Mouse (Mus musculus): Measurements from ENCODE around the gene Blm.
A peak's percentile ranks its signal among the peaks of the same experiment; 100 is the strongest.
"Not testable (repeated sequence)": the region's sequence is repeated elsewhere in the genome, so short reads cannot be mapped to it uniquely, and the experiment has no call there.

Gene Blm

DNA sequence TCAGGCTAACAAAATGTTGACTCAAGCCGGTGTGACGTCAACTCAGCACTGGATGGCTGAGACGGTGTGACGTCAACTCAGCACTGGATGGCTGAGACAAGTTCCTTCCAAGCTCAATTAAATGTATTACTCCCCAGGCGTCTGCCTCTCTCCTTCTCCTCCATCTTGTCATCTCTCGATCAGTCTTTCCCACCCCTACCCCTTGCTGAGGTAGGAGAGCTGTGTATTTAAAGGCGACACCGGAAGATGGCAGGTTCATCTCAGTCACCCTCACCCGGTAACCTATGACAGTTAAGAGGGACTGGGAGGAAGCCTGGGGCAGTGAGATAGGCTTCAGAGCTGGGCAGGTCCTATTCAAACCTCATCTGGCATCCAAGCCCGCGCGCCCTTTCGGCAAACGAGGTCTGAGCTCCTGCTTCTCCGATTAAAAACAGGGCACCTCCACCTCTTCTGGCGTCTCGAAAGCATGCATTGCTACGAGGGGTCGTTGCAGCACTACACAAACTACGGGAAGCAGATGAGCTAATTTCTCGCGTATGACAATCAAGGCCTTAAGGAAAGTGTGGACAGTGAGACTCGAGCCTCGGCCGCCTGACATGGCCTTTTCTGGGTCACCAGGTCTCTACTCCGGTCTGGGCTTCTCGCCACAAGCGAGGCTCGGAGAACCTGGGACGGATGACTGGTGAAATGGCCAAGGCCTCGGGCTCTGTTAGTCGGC, 469 bp downstream of the Blm start:
- DNase-seq (ENCODE audit: low read depth in 1 of 2, low spot score in 2 of 2), result peak; percentile 23 to 46

- DNase-seq (ENCODE audit: low read depth in 1 of 2, low spot score in 2 of 2), result no peak
These were observed 3.8 kb downstream of the Blm start for GRCm38 (mm10) chr7:80531087-80531486.

DNA sequence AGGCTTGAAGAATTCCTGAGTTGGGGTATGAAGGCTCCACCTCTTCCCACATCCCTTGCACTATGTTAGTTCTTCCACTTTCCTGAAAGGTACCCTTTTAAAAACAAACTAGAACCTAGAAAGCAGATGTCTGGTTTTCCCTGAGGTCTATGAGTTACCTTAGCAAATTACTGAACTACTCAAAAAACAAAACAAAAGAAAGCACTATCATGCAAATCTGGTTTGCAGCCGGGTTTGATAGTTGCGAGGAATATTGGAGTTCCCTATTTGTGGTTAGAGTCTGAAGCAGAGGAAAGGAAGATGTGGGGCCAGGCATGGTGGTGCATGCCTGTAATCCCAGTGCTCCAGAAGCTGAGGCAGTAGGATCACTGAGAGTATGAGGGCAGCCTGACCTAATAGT, 4.3 kb downstream of the Blm start:
- peak in 1 of 2 experiments; percentile 2 for DNase-seq (ENCODE audit: low read depth in 1 of 2, low spot score in 2 of 2)

DNA sequence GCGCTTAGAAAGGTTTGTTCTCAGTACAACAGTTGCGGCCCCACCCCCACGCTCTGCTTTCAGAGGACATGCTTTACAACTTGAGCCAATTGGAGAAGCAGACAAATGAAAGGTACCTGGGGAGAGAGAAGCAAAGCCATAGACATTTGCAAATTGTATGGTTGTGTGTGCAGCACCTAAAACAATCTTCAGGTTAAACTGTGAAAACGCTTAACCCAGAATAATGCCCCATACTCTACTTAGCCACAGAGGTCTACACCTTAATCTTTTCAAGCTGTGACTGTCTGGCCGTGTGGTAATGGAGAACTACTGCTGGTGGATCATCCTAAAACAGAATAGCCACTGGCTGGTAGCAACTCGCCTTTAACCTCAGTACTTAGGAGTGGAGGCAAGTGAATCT, 8.2 kb downstream of the Blm start:
- DNase-seq (ENCODE audit: low read depth in 1 of 2, low spot score in 2 of 2), result no peak

DNA sequence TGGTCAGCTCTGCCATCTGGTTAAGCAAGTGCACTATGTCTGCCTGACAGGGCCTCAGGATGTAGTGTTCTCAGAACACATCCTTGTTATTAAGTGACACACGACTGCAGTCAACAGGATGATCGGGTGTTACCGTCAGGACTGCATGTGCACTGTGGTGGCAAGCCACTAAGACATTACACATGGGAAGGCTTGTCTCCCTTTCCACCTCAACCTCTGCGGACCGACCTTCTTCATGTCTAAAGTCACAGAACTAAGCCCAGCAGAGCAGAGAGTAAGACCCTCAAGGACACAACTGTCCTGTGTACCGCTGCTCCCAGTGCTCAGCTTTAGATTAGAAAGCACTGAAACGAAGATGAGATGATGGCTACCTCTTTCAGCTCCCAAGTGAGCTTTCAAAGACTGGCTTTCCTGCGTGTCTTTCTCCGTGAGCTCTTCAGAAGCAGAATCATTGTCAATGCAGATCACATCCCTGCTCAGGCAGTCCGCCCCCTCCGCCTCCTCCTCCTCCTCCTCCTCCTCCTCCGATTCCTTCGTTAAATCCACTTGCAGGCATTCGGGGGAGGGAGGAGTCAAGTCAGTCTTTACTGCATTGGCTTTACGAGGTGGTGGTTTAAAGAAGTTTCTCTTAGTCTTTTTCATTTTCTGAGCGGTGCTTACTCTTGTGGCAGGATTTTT, 22.4 kb downstream of the Blm start:
- no peak for DNase-seq (ENCODE audit: low read depth in 1 of 2, low spot score in 2 of 2)

GRCm38 (mm10) chr7:80507697-80508096, 27.2 kb downstream of the Blm start:
- not testable (repeated sequence) for DNase-seq (ENCODE audit: low read depth in 1 of 2, low spot score in 2 of 2)

DNA sequence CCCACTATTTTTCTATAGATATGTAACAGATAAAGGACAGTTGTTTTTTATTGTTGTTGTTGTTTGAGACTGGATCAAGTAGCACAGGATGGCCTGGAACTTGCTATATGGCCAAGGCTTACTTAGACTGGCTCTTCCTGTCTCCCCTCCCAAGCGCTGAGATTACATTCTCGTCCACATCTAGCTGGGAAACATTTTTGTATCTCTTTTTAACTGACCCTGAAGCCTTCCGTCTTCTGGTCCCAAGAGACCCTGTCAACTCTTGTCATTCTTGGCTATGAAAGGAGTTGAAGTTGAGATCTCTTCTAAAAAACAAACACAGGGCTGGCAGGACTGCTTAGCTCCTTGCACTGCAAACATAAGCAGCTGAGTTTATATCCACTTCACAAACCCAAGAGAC, 28.9 kb downstream of the Blm start:
- no peak for DNase-seq (ENCODE audit: low read depth in 1 of 2, low spot score in 2 of 2)

DNA sequence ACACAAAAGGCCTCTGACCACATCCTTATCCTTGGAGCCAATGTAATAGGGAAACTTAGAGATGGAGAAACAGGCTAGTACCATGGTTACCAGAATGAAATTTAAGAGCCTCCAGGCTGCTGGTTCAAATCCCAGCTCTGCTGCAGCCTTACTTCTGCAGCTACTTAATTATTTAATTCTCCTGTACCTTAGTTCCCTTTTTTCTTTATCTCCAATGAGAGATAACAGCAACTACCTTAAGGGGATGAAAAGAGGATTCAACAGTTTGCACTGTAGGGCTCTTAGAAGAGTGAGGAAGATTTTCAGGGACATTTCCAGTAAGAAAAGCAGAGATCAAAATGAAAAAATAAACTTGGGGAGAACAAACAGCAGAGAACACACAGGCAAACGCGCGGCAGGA, 30.0 kb downstream of the Blm start:
- DNase-seq (ENCODE audit: low read depth in 1 of 2, low spot score in 2 of 2), result no peak

- DNase-seq (ENCODE audit: low read depth in 1 of 2, low spot score in 2 of 2), result peak; percentile 18 to 42
These were observed 33.9 kb downstream of the Blm start for GRCm38 (mm10) chr7:80501006-80501405.

DNA sequence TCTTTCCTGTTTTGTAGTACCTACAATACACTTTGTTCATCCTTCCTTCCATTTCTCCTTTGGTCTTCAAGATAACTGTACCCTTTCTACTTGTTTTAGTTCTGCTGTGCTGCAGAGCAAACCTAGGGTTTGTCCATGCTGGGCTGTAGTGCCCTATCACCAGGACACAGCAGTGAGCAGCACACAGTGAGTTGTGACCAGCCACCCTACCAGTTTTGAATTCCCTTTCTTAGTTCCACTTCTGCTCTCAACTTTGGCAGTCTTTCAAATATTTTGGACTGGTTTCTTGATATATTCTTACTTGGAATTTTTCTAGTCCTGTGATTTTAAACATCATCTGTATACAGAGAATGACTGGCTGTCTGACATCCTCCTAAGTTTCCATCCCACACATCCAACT, 34.8 kb downstream of the Blm start:
- no peak for DNase-seq (ENCODE audit: low read depth in 1 of 2, low spot score in 2 of 2)

DNA sequence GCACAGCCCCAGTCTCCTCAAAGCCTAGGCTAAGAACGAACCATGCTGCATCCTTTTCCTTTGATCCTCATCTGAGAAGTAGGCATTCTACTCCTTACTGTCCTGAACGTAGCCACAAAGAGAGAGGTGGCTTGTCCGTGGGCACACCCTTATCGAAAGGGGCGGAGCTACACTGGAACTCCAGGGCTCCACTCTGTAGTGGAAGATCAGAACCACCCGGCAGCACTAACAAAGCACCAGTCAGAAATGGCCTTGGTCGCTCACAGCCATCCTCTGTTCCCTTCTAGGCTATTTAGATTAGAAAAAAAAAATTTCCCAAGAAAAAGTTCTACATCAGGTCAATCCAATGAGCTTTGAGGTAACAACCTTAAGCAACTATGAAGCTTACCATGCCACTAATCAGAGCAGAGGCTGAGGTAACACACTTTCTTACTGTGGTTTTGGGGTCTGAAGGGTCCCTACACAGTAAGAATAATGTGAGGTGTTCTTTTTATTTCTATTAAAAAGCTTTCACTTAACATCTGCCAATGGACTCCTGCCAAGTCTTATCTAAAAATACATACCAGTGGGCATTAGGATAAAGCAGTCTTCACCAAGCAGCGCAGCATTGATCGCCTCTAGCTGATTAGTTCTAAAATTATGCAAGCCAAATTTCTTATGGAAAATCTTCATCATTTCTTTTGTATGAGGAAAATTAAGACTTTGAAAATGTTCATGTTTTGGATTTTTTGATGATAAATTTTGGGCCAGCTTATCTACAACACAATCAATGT, 35.5 kb downstream of the Blm start:
- DNase-seq (ENCODE audit: low read depth in 1 of 2, low spot score in 2 of 2), result no peak

- DNase-seq (ENCODE audit: low read depth in 1 of 2, low spot score in 2 of 2), result no peak
These were observed 38.3 kb downstream of the Blm start for GRCm38 (mm10) chr7:80496656-80497055.

- DNase-seq (ENCODE audit: low read depth in 1 of 2, low spot score in 2 of 2), result no peak
These were observed 39.7 kb downstream of the Blm start for GRCm38 (mm10) chr7:80495210-80495609.

GRCm38 (mm10) chr7:80491995-80492394, 42.9 kb downstream of the Blm start:
- DNase-seq (ENCODE audit: low read depth in 1 of 2, low spot score in 2 of 2), result no peak

- no peak for DNase-seq (ENCODE audit: low read depth in 1 of 2, low spot score in 2 of 2)
These were observed 43.8 kb downstream of the Blm start for GRCm38 (mm10) chr7:80491086-80491485.

DNA sequence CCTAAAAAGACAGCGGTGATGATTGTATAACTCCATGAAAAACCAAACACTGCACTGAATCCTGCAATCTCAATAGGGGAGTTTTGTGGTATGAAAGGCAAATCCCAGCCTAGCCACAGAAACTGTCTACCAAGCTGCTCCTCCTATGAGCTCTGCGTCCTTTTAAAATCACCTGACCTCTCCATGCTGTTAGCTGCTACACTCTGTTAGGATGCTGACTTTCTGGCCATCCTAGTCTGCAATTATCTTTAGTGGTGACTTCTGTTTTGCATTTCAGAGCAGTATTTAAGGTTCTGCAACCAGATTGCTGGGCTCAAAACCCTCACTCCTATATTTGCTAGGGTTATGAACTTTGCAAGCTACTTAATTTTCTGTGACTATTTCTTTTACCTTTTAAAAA, 44.6 kb downstream of the Blm start:
- no peak for DNase-seq (ENCODE audit: low read depth in 1 of 2, low spot score in 2 of 2)

DNA sequence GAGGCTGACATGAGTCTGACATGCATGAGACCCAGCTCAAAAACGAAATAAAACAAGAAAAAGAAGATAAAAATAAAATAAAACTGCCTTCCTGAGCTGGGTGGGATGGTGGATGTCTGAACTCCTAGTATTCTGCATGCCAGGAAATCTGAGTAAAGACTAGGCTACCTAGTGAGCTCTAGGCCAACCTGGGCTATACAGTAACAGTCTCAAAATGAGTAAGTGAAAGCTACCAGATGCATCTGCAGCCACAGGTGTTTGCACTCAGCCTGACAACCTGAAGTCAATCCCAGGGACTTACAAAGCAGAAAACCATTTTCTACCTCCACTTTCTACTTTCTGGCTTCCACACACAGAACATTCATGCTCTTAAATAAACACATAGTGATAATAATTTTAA, 45.5 kb downstream of the Blm start:
- no peak for DNase-seq (ENCODE audit: low read depth in 1 of 2, low spot score in 2 of 2)

- DNase-seq (ENCODE audit: low read depth in 1 of 2, low spot score in 2 of 2), result no peak
These were observed 47.7 kb downstream of the Blm start for GRCm38 (mm10) chr7:80487239-80487638.

GRCm38 (mm10) chr7:80480097-80480496, 54.8 kb downstream of the Blm start:
- no peak for DNase-seq (ENCODE audit: low read depth in 1 of 2, low spot score in 2 of 2)

DNA sequence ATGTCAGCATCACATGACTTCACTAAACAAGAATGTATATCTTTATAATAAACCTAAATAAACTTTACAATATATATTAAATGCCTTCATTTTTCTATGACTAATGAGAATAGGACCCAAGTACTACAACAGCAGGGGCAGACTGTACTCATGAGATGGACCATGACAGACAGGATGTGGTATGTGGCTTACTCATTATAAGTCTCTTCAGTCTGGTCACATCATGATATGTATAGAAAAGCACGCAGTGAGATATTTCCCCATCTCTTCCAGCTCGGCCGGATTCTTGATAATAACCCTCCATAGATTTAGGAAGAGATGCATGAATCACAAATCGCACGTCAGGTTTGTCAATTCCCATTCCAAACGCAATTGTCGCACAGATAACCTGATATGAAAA, 61.1 kb downstream of the Blm start:
- no peak for DNase-seq (ENCODE audit: low read depth in 1 of 2, low spot score in 2 of 2)

DNA sequence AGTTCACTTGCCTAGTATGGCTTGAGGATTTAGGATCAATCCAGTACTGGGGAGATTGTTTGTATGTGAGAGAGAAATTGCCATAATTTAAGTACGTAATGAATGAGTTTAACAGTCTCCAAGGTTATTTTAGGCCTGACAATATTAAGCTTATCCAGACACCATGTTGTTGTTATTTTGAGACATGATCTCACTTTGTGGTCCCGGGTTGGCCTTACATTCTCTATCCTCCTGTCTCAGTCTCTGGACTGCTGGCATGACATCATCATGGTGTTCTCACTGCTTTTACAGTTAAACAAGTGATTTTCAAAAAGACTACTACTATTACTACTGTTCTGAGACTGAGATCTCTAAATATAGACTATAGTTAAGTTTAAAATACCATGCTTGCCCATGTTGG, 66.1 kb downstream of the Blm start:
- DNase-seq (ENCODE audit: low read depth in 1 of 2, low spot score in 2 of 2), result no peak

GRCm38 (mm10) chr7:80467334-80467733, 67.6 kb downstream of the Blm start:
- no peak for DNase-seq (ENCODE audit: low read depth in 1 of 2, low spot score in 2 of 2)
